Mouse (Mus musculus): ENCODE results near the gene Nit2. TPM values are rescaled to one million over a fixed set of nuclear protein-coding genes. Genes with fewer than 3 reads are reported as not detected.

Nit2 gene
- polyA plus RNA-seq (2012; rRNA removed), result 14.4 and 18.4 TPM in 2 replicates

DNA sequence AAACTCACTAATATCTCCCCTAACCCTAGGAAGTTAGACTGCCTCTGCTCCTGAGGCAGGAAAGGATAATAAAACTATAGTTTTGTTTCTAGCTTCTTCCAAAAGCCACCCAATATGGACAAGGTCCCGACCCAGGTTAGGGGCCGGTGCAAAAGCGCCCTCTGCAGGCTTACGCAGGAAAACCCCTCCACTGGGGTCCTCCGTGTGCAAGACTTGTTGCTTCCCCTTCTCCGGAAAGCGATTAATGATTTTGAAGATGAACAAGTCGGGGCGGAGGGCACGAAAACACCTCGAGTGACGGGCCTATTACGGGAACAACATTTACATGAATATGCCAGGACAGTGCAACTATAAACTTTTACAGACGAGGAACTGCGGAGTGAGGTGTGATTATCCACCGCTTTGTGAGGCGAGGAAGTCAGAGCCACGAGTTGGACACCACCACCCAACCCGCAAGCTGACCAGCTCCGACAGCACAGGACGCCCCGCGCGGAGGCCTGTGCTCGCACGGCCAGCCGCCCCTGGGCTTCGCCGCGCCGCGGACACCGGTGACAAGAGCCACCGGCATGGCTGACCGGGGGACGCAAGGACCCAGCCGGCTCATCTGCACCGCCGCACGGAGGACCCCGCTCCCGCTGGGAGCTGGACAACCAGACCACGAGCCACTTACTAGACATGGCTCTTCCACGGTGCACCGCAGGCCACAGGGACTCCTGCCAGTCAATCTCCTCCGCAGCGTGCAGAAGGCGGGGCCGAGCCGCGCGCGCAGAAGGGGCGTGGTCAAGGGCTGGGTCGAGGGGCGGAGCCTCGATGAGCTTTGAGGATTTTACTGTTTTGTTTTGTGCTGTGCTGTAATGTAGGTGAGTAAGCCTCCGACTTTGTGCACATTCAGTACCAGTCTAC lies at the start of gene Nit2:
Gene Nit2, minus strand, starts transcription at position 731 of the 903 bp plus-strand sequence.
- peak; percentile 81 for TF ChIP-seq CTCF (IDR thresholded peaks at IDR 0.05; ENCODE audit: borderline replicate concordance, control insufficient read depth, extremely low read depth, insufficient read depth, low read length, poor library complexity)
- TF ChIP-seq POLR2A (IDR thresholded peaks at IDR 0.05; ENCODE audit: control insufficient read depth, extremely low read depth, insufficient read depth, low read length, poor library complexity), result peak; percentile 68
- peak; percentile 98 for DNase-seq
- WGBS, result under 1% methylated on average over 58 of the region's 58 CpGs
- Histone ChIP-seq H3K27ac (ENCODE audit: control insufficient read depth, insufficient read depth, low read length) (peak within 1 kb of the TSS; percentile 28), H3K4me1 (replicated peaks; ENCODE audit: control insufficient read depth, insufficient read depth, low read length) (peaks cover 2% of the 10 kb centered on the region), H3K36me3 (ENCODE audit: control insufficient read depth, insufficient read depth, low read length) (peaks cover 6% of the 10 kb centered on the region; the same call in 1 of the 2 replicates), H3K4me3 (ENCODE audit: control insufficient read depth, insufficient read depth, low read length) (peak within 1 kb of the TSS; percentile 81), H3K27me3 (ENCODE audit: control insufficient read depth, insufficient read depth, low read length) (no peaks in the 10 kb centered on the region)

DNA sequence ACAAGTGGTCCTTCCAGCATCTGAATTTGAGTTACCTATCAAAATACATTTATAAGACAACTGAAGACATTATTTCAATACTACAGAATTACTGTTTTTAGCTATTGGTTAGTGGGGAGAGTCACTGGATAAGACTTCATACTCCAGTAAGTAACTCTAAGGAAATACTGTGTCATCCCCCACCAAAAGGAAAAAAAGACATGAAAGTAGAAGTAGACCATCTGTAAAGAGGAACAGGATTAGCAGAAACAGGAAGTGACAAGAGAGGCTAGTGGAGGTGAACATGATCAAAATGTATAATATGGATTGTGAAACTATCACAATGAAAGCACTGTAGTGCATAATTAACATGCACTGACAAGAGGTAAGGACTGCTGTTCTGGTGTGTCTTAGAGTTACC lies 48.8 kb upstream of the Nit2 start:
- Histone ChIP-seq H3K4me3 (ENCODE audit: control insufficient read depth, insufficient read depth, low read length) (no peak overlapping the region), H3K27ac (ENCODE audit: control insufficient read depth, insufficient read depth, low read length) (no peak overlapping the region), H3K27me3 (ENCODE audit: control insufficient read depth, insufficient read depth, low read length) (no peaks in the 10 kb centered on the region), H3K4me1 (replicated peaks; ENCODE audit: control insufficient read depth, insufficient read depth, low read length) (no peaks in the 10 kb centered on the region), H3K36me3 (ENCODE audit: control insufficient read depth, insufficient read depth, low read length) (peaks cover 17% of the 10 kb centered on the region)
- TF ChIP-seq CTCF (IDR thresholded peaks at IDR 0.05; ENCODE audit: borderline replicate concordance, control insufficient read depth, extremely low read depth, insufficient read depth, low read length, poor library complexity), result no peak
- no peak for TF ChIP-seq POLR2A (IDR thresholded peaks at IDR 0.05; ENCODE audit: control insufficient read depth, extremely low read depth, insufficient read depth, low read length, poor library complexity)
- no peak for DNase-seq

DNA sequence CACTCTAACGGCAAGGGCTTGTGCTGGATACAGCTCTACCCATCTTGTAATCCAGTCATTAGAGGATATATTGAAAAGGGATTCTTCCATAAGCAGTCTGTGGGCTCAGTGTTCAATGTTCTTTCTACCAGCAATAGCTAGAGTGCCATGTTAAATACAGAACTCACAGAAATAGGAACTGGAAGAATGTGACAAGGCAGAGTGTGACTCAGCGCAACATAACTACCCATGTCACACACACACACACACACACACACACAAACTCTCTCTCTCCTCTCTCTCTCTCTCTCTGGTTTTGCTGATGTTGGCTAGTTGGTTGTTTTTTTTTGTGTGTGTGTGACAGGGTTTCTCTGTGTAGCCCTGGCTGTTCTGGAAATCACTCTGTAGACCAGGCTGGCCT lies 43.9 kb upstream of the Nit2 start:
- Histone ChIP-seq H3K27me3 (ENCODE audit: control insufficient read depth, insufficient read depth, low read length) (no peaks in the 10 kb centered on the region), H3K36me3 (ENCODE audit: control insufficient read depth, insufficient read depth, low read length) (peaks cover 20% of the 10 kb centered on the region; the same call in 1 of the 2 replicates), H3K27ac (ENCODE audit: control insufficient read depth, insufficient read depth, low read length) (no peak overlapping the region), H3K4me1 (replicated peaks; ENCODE audit: control insufficient read depth, insufficient read depth, low read length) (no peaks in the 10 kb centered on the region), H3K4me3 (ENCODE audit: control insufficient read depth, insufficient read depth, low read length) (no peak overlapping the region)
- no peak for TF ChIP-seq CTCF (IDR thresholded peaks at IDR 0.05; ENCODE audit: borderline replicate concordance, control insufficient read depth, extremely low read depth, insufficient read depth, low read length, poor library complexity)
- no peak for TF ChIP-seq POLR2A (IDR thresholded peaks at IDR 0.05; ENCODE audit: control insufficient read depth, extremely low read depth, insufficient read depth, low read length, poor library complexity)
- 97% methylated on average over 2 of the region's 2 CpGs for WGBS
- DNase-seq, result no peak

DNA sequence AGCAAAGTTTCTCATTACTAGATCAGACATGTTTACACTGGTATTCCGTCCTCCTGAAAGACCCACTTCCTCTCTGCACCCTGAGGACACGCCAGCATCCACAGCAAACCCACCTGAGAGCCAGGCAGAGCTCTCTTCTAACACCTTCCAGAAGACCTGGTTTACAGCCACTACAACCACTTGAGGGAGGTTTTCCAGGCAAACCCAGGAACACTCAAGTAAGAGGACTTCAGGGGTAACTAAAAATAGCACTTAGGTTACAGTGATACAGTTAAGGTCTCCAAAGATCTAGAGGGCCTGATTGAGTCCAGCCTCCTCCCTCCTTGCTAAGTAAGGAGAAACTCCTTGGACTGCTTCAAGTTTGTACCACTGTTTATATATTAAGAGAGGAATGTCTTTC lies 41.2 kb upstream of the Nit2 start:
- no peak for TF ChIP-seq CTCF (IDR thresholded peaks at IDR 0.05; ENCODE audit: borderline replicate concordance, control insufficient read depth, extremely low read depth, insufficient read depth, low read length, poor library complexity)
- TF ChIP-seq POLR2A (IDR thresholded peaks at IDR 0.05; ENCODE audit: control insufficient read depth, extremely low read depth, insufficient read depth, low read length, poor library complexity), result no peak
- WGBS, result 91% methylated on average over 2 of the region's 2 CpGs
- Histone ChIP-seq H3K4me3 (ENCODE audit: control insufficient read depth, insufficient read depth, low read length) (no peak overlapping the region), H3K27me3 (ENCODE audit: control insufficient read depth, insufficient read depth, low read length) (no peaks in the 10 kb centered on the region), H3K36me3 (ENCODE audit: control insufficient read depth, insufficient read depth, low read length) (peaks cover 20% of the 10 kb centered on the region; the same call in 1 of the 2 replicates), H3K4me1 (replicated peaks; ENCODE audit: control insufficient read depth, insufficient read depth, low read length) (no peaks in the 10 kb centered on the region), H3K27ac (ENCODE audit: control insufficient read depth, insufficient read depth, low read length) (no peak overlapping the region)
- no peak for DNase-seq

DNA sequence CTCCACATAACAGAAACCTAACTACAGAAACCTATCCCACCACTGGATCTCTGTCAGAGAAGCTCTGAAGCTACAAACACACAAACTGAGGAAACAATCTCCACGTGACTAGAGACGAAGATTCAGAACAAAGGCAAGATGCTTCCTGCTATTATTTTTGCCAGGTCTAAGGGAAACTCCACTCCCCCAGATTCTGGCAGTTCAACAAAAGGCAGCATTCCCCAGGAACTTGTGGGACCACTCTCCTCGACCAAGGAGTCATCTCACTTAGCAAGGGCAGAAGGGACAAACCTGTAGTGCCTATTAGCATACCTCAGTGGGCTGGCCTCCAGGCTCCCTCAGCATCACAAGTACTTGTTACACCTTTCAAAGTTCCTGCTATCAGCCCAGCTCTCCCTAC lies 30.1 kb upstream of the Nit2 start:
- 92% methylated on average over 3 of the region's 3 CpGs for WGBS
- no peak for DNase-seq
- TF ChIP-seq CTCF (IDR thresholded peaks at IDR 0.05; ENCODE audit: borderline replicate concordance, control insufficient read depth, extremely low read depth, insufficient read depth, low read length, poor library complexity) (no peak), POLR2A (IDR thresholded peaks at IDR 0.05; ENCODE audit: control insufficient read depth, extremely low read depth, insufficient read depth, low read length, poor library complexity) (no peak)
- Histone ChIP-seq H3K36me3 (ENCODE audit: control insufficient read depth, insufficient read depth, low read length) (peaks cover 6% of the 10 kb centered on the region), H3K4me1 (replicated peaks; ENCODE audit: control insufficient read depth, insufficient read depth, low read length) (no peaks in the 10 kb centered on the region), H3K27me3 (ENCODE audit: control insufficient read depth, insufficient read depth, low read length) (no peaks in the 10 kb centered on the region), H3K4me3 (ENCODE audit: control insufficient read depth, insufficient read depth, low read length) (no peak overlapping the region), H3K27ac (ENCODE audit: control insufficient read depth, insufficient read depth, low read length) (no peak overlapping the region)

DNA sequence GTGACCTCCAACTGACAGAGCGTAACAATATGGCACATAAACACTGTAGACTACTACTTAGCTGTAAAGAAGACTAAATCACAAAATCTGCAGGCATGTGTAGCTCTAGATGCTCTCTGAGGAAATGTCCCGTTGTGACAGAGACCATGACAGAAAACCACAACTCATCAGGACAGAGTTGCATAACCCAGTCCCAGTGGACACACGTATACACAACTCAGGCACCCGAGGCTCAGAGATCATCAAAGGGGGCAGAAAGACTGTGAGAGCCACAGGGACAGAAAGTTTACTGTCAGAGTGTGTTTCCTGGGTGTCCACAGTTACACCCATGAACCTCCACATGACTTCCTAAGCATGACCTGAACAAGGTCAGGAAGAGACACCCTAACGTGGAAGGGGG lies 29.4 kb upstream of the Nit2 start:
- WGBS, result 86% methylated on average over 5 of the region's 5 CpGs
- Histone ChIP-seq H3K27ac (ENCODE audit: control insufficient read depth, insufficient read depth, low read length) (no peak overlapping the region), H3K4me1 (replicated peaks; ENCODE audit: control insufficient read depth, insufficient read depth, low read length) (no peaks in the 10 kb centered on the region), H3K4me3 (ENCODE audit: control insufficient read depth, insufficient read depth, low read length) (no peak overlapping the region), H3K27me3 (ENCODE audit: control insufficient read depth, insufficient read depth, low read length) (no peaks in the 10 kb centered on the region), H3K36me3 (ENCODE audit: control insufficient read depth, insufficient read depth, low read length) (peaks cover 10% of the 10 kb centered on the region)
- no peak for DNase-seq
- TF ChIP-seq CTCF (IDR thresholded peaks at IDR 0.05; ENCODE audit: borderline replicate concordance, control insufficient read depth, extremely low read depth, insufficient read depth, low read length, poor library complexity) (no peak), POLR2A (IDR thresholded peaks at IDR 0.05; ENCODE audit: control insufficient read depth, extremely low read depth, insufficient read depth, low read length, poor library complexity) (no peak)
